Mouse (Mus musculus): ENCODE data around the gene Gadd45a. TPM values are rescaled to one million over a fixed set of nuclear protein-coding genes. Genes with fewer than 3 reads are reported as not detected.

Gene Gadd45a
- polyA plus RNA-seq, 1 experiment from 2014 or later = 70.7 TPM

DNA sequence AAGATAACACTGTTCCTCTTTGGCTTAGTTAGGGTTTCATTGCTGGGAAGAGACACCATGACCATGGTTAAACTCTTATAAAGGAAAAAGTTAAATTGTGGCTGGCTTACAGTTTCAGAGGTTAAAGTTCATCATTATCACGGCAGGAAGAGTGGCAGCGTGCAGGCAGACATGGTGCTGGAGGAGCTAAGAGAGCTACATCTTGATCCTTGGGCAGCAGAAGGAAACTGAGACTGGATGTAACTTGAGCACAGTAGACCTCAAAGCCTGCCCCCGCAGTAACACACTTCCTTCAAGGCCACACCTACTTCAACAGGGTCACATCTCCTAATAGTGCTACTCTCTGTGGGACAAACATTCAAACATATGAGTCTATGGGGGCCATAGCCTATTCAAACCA is 47.7 kb downstream of the Gadd45a start:
- no peak overlapping the region for H3K4me3 ChIP-seq (replicated peaks; ENCODE audit: low read depth, low read length)
- H3K4me1 ChIP-seq (replicated peaks; ENCODE audit: insufficient read depth, low read length) = no peaks in the 10 kb centered on the region; the same call in 1 of the 2 replicates
- no peak for TF ChIP-seq CTCF (IDR thresholded peaks at IDR 0.05; ENCODE audit: low read depth)

DNA sequence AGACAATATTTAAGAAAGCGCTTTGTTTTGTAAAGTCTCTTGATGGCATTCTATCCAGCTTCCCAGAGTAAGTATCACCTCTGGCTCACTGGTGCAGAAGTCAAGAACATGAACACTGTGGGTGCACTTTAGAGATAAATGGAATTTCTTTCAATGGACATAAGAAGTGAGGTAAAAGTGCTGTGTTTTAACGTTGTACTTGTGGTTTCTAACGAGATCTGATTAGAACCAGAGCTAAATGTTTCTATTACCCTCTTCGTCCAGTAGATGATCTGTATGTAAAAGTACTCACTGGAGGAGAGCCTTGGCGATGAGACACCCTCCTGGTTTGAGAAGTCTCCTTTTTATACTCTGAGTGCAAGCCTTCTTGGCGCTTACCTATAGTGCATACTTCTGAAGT is 48.2 kb downstream of the Gadd45a start:
- Histone ChIP-seq H3K4me3 (replicated peaks; ENCODE audit: low read depth, low read length) (no peak overlapping the region), H3K27me3 (ENCODE audit: insufficient read depth, low read length) (no peaks in the 10 kb centered on the region), H3K4me2 (ENCODE audit: low read length) (no peak overlapping the region), H3K36me3 (ENCODE audit: insufficient read depth, low read length) (no peaks in the 10 kb centered on the region), H3K4me1 (replicated peaks; ENCODE audit: insufficient read depth, low read length) (no peaks in the 10 kb centered on the region; the same call in 1 of the 2 replicates), H3K9ac (ENCODE audit: low read depth, low read length) (no peak overlapping the region), H3K9me3 (replicated peaks; ENCODE audit: low read length) (no peaks in the 10 kb centered on the region), H3K27ac (no peak overlapping the region)
- 88% methylated on average over 6 of the region's 6 CpGs for WGBS
- ATAC-seq (replicated peaks; ENCODE audit: low FRiP score, low read depth) (no peak), DNase-seq (ENCODE audit: low spot score) (no peak)
- TF ChIP-seq CTCF (IDR thresholded peaks at IDR 0.05; ENCODE audit: low read depth) = no peak

More for the DNA sequence above, 47.7 kb downstream of the Gadd45a start:
- DNase-seq (ENCODE audit: low spot score) (no peak), ATAC-seq (replicated peaks; ENCODE audit: low FRiP score, low read depth) (no peak)
- H3K9ac ChIP-seq (ENCODE audit: low read depth, low read length) = no peak overlapping the region
- no peak overlapping the region for H3K4me2 ChIP-seq (ENCODE audit: low read length)
- no peaks in the 10 kb centered on the region for H3K9me3 ChIP-seq (replicated peaks; ENCODE audit: low read length)
- no peaks in the 10 kb centered on the region for H3K27me3 ChIP-seq (ENCODE audit: insufficient read depth, low read length)
- no peak overlapping the region for H3K27ac ChIP-seq
- no peaks in the 10 kb centered on the region for H3K36me3 ChIP-seq (ENCODE audit: insufficient read depth, low read length)
- 51% methylated on average over 3 of the region's 3 CpGs for WGBS

DNA sequence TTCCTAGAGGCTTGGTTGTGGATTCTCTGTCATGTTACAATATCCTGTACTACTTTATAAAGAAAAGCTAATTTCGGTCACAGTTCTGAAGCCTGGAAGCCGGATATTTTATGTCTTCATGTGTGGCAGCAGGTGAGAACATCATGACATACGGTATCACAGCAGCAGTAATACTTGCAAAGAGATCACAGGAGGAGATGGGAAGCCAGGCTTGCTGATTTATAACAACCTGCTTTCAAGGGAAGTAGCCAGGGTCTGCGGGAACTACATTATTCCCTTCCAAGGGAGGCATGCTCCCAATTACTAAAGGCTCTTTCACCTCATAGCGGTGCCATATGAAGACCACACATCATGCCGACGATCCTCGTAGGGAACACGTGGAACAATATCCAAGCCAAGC is 48.9 kb downstream of the Gadd45a start:
- no peak for TF ChIP-seq CTCF (IDR thresholded peaks at IDR 0.05; ENCODE audit: low read depth)
- no peaks in the 10 kb centered on the region for H3K9me3 ChIP-seq (replicated peaks; ENCODE audit: low read length)
- no peak overlapping the region for H3K27ac ChIP-seq
- no peaks in the 10 kb centered on the region for H3K27me3 ChIP-seq (ENCODE audit: insufficient read depth, low read length)
- WGBS = 87% methylated on average over 9 of the region's 9 CpGs
- H3K4me3 ChIP-seq (replicated peaks; ENCODE audit: low read depth, low read length) = no peak overlapping the region
- no peak overlapping the region for H3K4me2 ChIP-seq (ENCODE audit: low read length)
- DNase-seq (ENCODE audit: low spot score) (no peak), ATAC-seq (replicated peaks; ENCODE audit: low FRiP score, low read depth) (no peak)
- no peak overlapping the region for H3K9ac ChIP-seq (ENCODE audit: low read depth, low read length)
- H3K36me3 ChIP-seq (ENCODE audit: insufficient read depth, low read length) = no peaks in the 10 kb centered on the region
- no peaks in the 10 kb centered on the region; the same call in 1 of the 2 replicates for H3K4me1 ChIP-seq (replicated peaks; ENCODE audit: insufficient read depth, low read length)

DNA sequence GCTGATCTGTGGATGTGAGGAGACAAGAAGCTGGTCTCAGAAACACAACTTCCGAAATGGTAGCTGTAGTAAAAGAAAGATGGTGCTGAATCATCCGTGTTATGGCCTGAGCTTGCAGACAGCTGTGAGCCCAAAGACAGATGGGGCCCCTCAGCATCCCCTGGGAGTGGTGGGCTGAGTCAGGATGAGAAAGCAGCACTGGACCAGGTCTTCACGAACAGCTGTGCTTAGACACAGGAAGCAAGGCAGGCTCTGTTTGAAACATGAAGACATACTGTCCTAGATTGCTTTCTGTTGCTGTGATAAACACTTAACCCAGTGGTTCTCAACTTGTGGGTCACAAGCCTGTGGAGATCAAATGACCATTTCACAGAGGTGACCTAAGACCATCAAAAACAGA is 49.6 kb downstream of the Gadd45a start:
- TF ChIP-seq CTCF (IDR thresholded peaks at IDR 0.05; ENCODE audit: low read depth) = no peak
- no peak overlapping the region for H3K9ac ChIP-seq (ENCODE audit: low read depth, low read length)
- no peaks in the 10 kb centered on the region; the same call in 1 of the 2 replicates for H3K4me1 ChIP-seq (replicated peaks; ENCODE audit: insufficient read depth, low read length)
- DNase-seq (ENCODE audit: low spot score) (no peak), ATAC-seq (replicated peaks; ENCODE audit: low FRiP score, low read depth) (no peak)
- no peaks in the 10 kb centered on the region for H3K9me3 ChIP-seq (replicated peaks; ENCODE audit: low read length)
- H3K4me3 ChIP-seq (replicated peaks; ENCODE audit: low read depth, low read length) = no peak overlapping the region
- H3K4me2 ChIP-seq (ENCODE audit: low read length) = no peak overlapping the region
- H3K27ac ChIP-seq = no peak overlapping the region
- WGBS = 39% methylated on average over 3 of the region's 3 CpGs
- no peaks in the 10 kb centered on the region for H3K27me3 ChIP-seq (ENCODE audit: insufficient read depth, low read length)
- no peaks in the 10 kb centered on the region for H3K36me3 ChIP-seq (ENCODE audit: insufficient read depth, low read length)

DNA sequence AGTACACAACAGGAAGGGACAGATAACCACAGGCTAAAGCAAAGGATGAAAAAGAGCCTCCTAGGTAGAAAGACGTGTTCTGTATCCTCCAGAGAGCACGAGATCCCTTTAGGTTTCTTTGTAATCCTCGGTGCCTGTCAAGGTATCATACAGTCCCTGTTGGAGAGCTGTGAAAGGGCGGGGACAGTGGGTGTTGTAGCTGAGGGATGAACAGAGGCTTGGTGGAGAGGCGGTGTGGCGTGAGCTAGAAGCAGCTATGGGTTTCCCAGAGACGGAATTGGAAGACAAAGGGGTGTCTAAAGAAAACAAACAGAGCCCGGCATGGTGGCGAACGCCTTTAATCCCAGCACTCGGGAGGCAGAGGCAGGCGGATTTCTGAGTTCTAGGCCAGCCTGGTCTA is 51.2 kb downstream of the Gadd45a start:
- no peak overlapping the region for H3K9ac ChIP-seq (ENCODE audit: low read depth, low read length)

DNA sequence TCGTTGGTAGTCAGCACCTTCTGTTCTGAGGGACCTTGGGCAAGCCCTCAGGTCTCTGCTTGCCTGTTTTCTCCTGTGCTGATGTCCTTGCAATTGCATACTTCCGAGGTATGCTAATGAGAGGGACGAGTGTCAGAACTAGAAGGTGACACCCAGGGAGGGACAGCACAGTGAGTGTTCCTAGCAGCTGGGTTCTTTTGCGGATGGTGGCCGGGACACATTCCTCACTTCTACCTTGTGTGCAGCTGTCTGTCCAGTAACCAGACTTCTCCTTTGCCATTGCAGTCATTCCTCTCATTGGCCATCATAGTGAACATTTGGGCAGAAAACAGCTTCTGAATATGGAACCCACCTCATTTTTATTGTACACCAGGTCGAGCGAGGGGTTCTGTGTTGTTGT is 51.8 kb downstream of the Gadd45a start:
- H3K4me2 ChIP-seq (ENCODE audit: low read length) = no peak overlapping the region
- H3K36me3 ChIP-seq (ENCODE audit: insufficient read depth, low read length) = no peaks in the 10 kb centered on the region
- no peak overlapping the region for H3K27ac ChIP-seq
- ATAC-seq (replicated peaks; ENCODE audit: low FRiP score, low read depth) (no peak), DNase-seq (ENCODE audit: low spot score) (no peak)
- TF ChIP-seq CTCF (IDR thresholded peaks at IDR 0.05; ENCODE audit: low read depth) = no peak
- no peaks in the 10 kb centered on the region; the same call in 1 of the 2 replicates for H3K4me1 ChIP-seq (replicated peaks; ENCODE audit: insufficient read depth, low read length)
- H3K9me3 ChIP-seq (replicated peaks; ENCODE audit: low read length) = no peaks in the 10 kb centered on the region
- no peak overlapping the region for H3K4me3 ChIP-seq (replicated peaks; ENCODE audit: low read depth, low read length)
- no peaks in the 10 kb centered on the region for H3K27me3 ChIP-seq (ENCODE audit: insufficient read depth, low read length)
- WGBS = 69% methylated on average over 7 of the region's 7 CpGs
- H3K9ac ChIP-seq (ENCODE audit: low read depth, low read length) = no peak overlapping the region

More for the DNA sequence above, 51.2 kb downstream of the Gadd45a start:
- Histone ChIP-seq H3K4me3 (replicated peaks; ENCODE audit: low read depth, low read length) (no peak overlapping the region), H3K9me3 (replicated peaks; ENCODE audit: low read length) (no peaks in the 10 kb centered on the region), H3K27me3 (ENCODE audit: insufficient read depth, low read length) (no peaks in the 10 kb centered on the region), H3K4me2 (ENCODE audit: low read length) (no peak overlapping the region), H3K27ac (no peak overlapping the region), H3K36me3 (ENCODE audit: insufficient read depth, low read length) (no peaks in the 10 kb centered on the region), H3K4me1 (replicated peaks; ENCODE audit: insufficient read depth, low read length) (no peaks in the 10 kb centered on the region; the same call in 1 of the 2 replicates)
- ATAC-seq (replicated peaks; ENCODE audit: low FRiP score, low read depth) = no peak
- no peak for DNase-seq (ENCODE audit: low spot score)
- 90% methylated on average over 12 of the region's 12 CpGs for WGBS
- no peak for TF ChIP-seq CTCF (IDR thresholded peaks at IDR 0.05; ENCODE audit: low read depth)

Other genes with a start within 250 kb of the Gadd45a start
- not detected in 2 replicates for gene Vmn1r39, start 226.8 kb downstream of the Gadd45a start, polyA plus RNA-seq (2015; fragmentation: Nextera tagmentation; extraction: Ambion mirVana)
- 144 and 152 TPM in 2 replicates for gene Gng12, start 141.1 kb downstream of the Gadd45a start, polyA plus RNA-seq (2015; fragmentation: Nextera tagmentation; extraction: Ambion mirVana)
- 356 and 371 TPM in 2 replicates for gene Serbp1, start 200.7 kb upstream of the Gadd45a start, polyA plus RNA-seq (2015; fragmentation: Nextera tagmentation; extraction: Ambion mirVana)